Comparison of ENCODE assay signal across 11 mouse cellular contexts in the genomic region with DNA sequence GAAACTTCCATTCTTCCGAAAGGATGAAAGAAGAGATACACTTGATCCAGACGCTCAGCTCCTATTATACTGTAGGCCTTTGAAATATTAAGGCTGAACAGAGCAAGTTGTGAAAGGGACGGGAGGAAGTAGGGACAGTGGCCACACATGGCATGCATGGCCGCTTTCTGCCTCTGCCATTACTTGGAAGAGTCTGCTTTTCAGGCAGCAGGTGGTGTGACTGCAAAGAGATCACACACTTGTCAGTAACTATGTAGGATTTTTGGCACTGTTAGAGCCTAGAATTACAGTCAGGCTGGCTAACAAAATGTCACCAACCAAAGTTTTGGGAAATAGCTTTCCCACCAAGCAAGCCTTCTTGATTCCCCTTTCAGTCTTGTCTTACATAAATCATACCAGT.
"Had no signal": no experiment of that assay in that cellular context is flagged by ENCODE, and none has a peak within 500 bp of the region (broad histone marks: within the 10 kb centered on the region; RNA-seq: fewer than 3 reads in every experiment).

No protein-coding gene starts in this region.

- H3K4me3 ChIP-seq: left cerebral cortex, adult 2 months; limb, embryonic 15.5 days; liver, embryonic 12.5 days; midbrain, embryonic 10.5 days; myocyte; neural tube, embryonic 15.5 days had no signal

- H3K27ac ChIP-seq: left cerebral cortex, adult 2 months; limb, embryonic 15.5 days; liver, embryonic 12.5 days; midbrain, embryonic 10.5 days; neural tube, embryonic 15.5 days had no signal

- ATAC-seq: liver, embryonic 12.5 days had no signal

- H3K4me1 ChIP-seq: liver, embryonic 12.5 days; midbrain, embryonic 10.5 days had no signal

- DNase-seq: midbrain, embryonic 14.5 days; right cerebral cortex, adult 18-20 months; right cerebral cortex, postnatal 25 days; thymus, postnatal 4 days had no signal

- H3K9ac ChIP-seq: limb, embryonic 15.5 days; liver, embryonic 12.5 days; lung, embryonic 14.5 days; neural tube, embryonic 15.5 days had no signal

- H3K27me3 ChIP-seq: limb, embryonic 15.5 days; liver, embryonic 12.5 days; neural tube, embryonic 15.5 days had no signal

- H3K9me3 ChIP-seq: limb, embryonic 15.5 days; liver, embryonic 12.5 days; midbrain, embryonic 10.5 days; neural tube, embryonic 15.5 days had no signal

- H3K4me2 ChIP-seq: limb, embryonic 15.5 days; liver, embryonic 12.5 days; lung, embryonic 14.5 days; neural tube, embryonic 15.5 days had no signal

- H3K36me3 ChIP-seq: limb, embryonic 15.5 days; liver, embryonic 12.5 days; midbrain, embryonic 10.5 days; neural tube, embryonic 15.5 days had no signal
